Mouse (Mus musculus): ENCODE results near the gene Gm973. TPM values are rescaled to one million over a fixed set of nuclear protein-coding genes. Genes with fewer than 3 reads are reported as not detected.
A peak's percentile ranks its signal among the peaks of the same experiment; 100 is the strongest.

The Gm973 gene
- not detected in 2 replicates for polyA plus RNA-seq (2012)

- TF ChIP-seq TAL1 (IDR thresholded peaks at IDR 0.05; ENCODE audit: low read length), result no peak
- no peak for TF ChIP-seq GATA1 (IDR thresholded peaks at IDR 0.05; ENCODE audit: low read length)
- Histone ChIP-seq H3K4me3 (replicated peaks) (no peak within 1 kb of the TSS), H3K36me3 (ENCODE audit: control insufficient read depth) (no peaks in the 10 kb centered on the region), H3K4me1 (ENCODE audit: control insufficient read depth) (peaks cover 3% of the 10 kb centered on the region; the same call in 1 of the 2 replicates), H3K27me3 (ENCODE audit: control insufficient read depth) (peaks cover 15% of the 10 kb centered on the region), H3K9me3 (ENCODE audit: control insufficient read depth, low read length) (no peaks in the 10 kb centered on the region)
These were observed at the start of gene Gm973 for GRCm38 (mm10) chr1:59516026-59516917. TSS of gene Gm973 (plus strand) at chr1:59516264.

GRCm38 (mm10) chr1:59469170-59469569, 46.9 kb upstream of the Gm973 start:
- TF ChIP-seq TAL1 (IDR thresholded peaks at IDR 0.05; ENCODE audit: low read length) (no peak), GATA1 (IDR thresholded peaks at IDR 0.05; ENCODE audit: low read length) (no peak)
- Histone ChIP-seq H3K27me3 (ENCODE audit: control insufficient read depth) (no peaks in the 10 kb centered on the region), H3K4me3 (replicated peaks) (no peak overlapping the region), H3K4me1 (ENCODE audit: control insufficient read depth) (no peaks in the 10 kb centered on the region), H3K9me3 (ENCODE audit: control insufficient read depth, low read length) (no peaks in the 10 kb centered on the region), H3K36me3 (ENCODE audit: control insufficient read depth) (no peaks in the 10 kb centered on the region)

- no peaks in the 10 kb centered on the region for H3K27me3 ChIP-seq (ENCODE audit: control insufficient read depth)
- H3K4me1 ChIP-seq (ENCODE audit: control insufficient read depth), result no peaks in the 10 kb centered on the region
- no peaks in the 10 kb centered on the region for H3K36me3 ChIP-seq (ENCODE audit: control insufficient read depth)
- H3K4me3 ChIP-seq (replicated peaks), result no peak overlapping the region
- no peaks in the 10 kb centered on the region for H3K9me3 ChIP-seq (ENCODE audit: control insufficient read depth, low read length)
- TF ChIP-seq TAL1 (IDR thresholded peaks at IDR 0.05; ENCODE audit: low read length) (no peak), GATA1 (IDR thresholded peaks at IDR 0.05; ENCODE audit: low read length) (no peak)
These were observed 45.3 kb upstream of the Gm973 start for GRCm38 (mm10) chr1:59470766-59471165.

GRCm38 (mm10) chr1:59472368-59473180, 43.5 kb upstream of the Gm973 start:
- Histone ChIP-seq H3K27me3 (ENCODE audit: control insufficient read depth) (no peaks in the 10 kb centered on the region), H3K4me1 (ENCODE audit: control insufficient read depth) (no peaks in the 10 kb centered on the region), H3K4me3 (replicated peaks) (no peak overlapping the region), H3K36me3 (ENCODE audit: control insufficient read depth) (no peaks in the 10 kb centered on the region), H3K9me3 (ENCODE audit: control insufficient read depth, low read length) (no peaks in the 10 kb centered on the region)
- TF ChIP-seq GATA1 (IDR thresholded peaks at IDR 0.05; ENCODE audit: low read length), result no peak

GRCm38 (mm10) chr1:59473181-59473555, 42.9 kb upstream of the Gm973 start:
- no peak overlapping the region for H3K4me3 ChIP-seq (replicated peaks)
- no peaks in the 10 kb centered on the region for H3K36me3 ChIP-seq (ENCODE audit: control insufficient read depth)
- TF ChIP-seq GATA1 (IDR thresholded peaks at IDR 0.05; ENCODE audit: low read length) (no peak), TAL1 (IDR thresholded peaks at IDR 0.05; ENCODE audit: low read length) (no peak)
- no peaks in the 10 kb centered on the region for H3K27me3 ChIP-seq (ENCODE audit: control insufficient read depth)
- no peaks in the 10 kb centered on the region for H3K9me3 ChIP-seq (ENCODE audit: control insufficient read depth, low read length)
- H3K4me1 ChIP-seq (ENCODE audit: control insufficient read depth), result no peaks in the 10 kb centered on the region

- no peak for TF ChIP-seq TAL1 (IDR thresholded peaks at IDR 0.05; ENCODE audit: low read length)
- TF ChIP-seq GATA1 (IDR thresholded peaks at IDR 0.05; ENCODE audit: low read length), result 0 out of 2 replicates have a peak, but pooled peaks have one; percentile 6
- Histone ChIP-seq H3K4me1 (ENCODE audit: control insufficient read depth) (no peaks in the 10 kb centered on the region), H3K36me3 (ENCODE audit: control insufficient read depth) (no peaks in the 10 kb centered on the region), H3K27me3 (ENCODE audit: control insufficient read depth) (no peaks in the 10 kb centered on the region), H3K9me3 (ENCODE audit: control insufficient read depth, low read length) (no peaks in the 10 kb centered on the region), H3K4me3 (replicated peaks) (no peak overlapping the region)
These were observed 40.4 kb upstream of the Gm973 start for GRCm38 (mm10) chr1:59475618-59476017.

- no peaks in the 10 kb centered on the region for H3K9me3 ChIP-seq (ENCODE audit: control insufficient read depth, low read length)
- peaks cover 2% of the 10 kb centered on the region; the same call in 1 of the 2 replicates for H3K36me3 ChIP-seq (ENCODE audit: control insufficient read depth)
- no peak for TF ChIP-seq GATA1 (IDR thresholded peaks at IDR 0.05; ENCODE audit: low read length)
- no peak overlapping the region for H3K4me3 ChIP-seq (replicated peaks)
- peaks cover 29% of the 10 kb centered on the region for H3K27me3 ChIP-seq (ENCODE audit: control insufficient read depth)
- H3K4me1 ChIP-seq (ENCODE audit: control insufficient read depth), result peaks cover 29% of the 10 kb centered on the region
These were observed 37.2 kb upstream of the Gm973 start for GRCm38 (mm10) chr1:59478911-59479310.

GRCm38 (mm10) chr1:59480821-59481455, 35.1 kb upstream of the Gm973 start:
- peaks cover 2% of the 10 kb centered on the region; the same call in 1 of the 2 replicates for H3K36me3 ChIP-seq (ENCODE audit: control insufficient read depth)
- peaks cover 40% of the 10 kb centered on the region for H3K4me1 ChIP-seq (ENCODE audit: control insufficient read depth)
- H3K27me3 ChIP-seq (ENCODE audit: control insufficient read depth), result peaks cover 38% of the 10 kb centered on the region
- peak overlapping the region; percentile 68 for H3K4me3 ChIP-seq (replicated peaks)
- H3K9me3 ChIP-seq (ENCODE audit: control insufficient read depth, low read length), result no peaks in the 10 kb centered on the region
- TF ChIP-seq TAL1 (IDR thresholded peaks at IDR 0.05; ENCODE audit: low read length) (no peak), GATA1 (IDR thresholded peaks at IDR 0.05; ENCODE audit: low read length) (no peak)
